In the genomic region with DNA sequence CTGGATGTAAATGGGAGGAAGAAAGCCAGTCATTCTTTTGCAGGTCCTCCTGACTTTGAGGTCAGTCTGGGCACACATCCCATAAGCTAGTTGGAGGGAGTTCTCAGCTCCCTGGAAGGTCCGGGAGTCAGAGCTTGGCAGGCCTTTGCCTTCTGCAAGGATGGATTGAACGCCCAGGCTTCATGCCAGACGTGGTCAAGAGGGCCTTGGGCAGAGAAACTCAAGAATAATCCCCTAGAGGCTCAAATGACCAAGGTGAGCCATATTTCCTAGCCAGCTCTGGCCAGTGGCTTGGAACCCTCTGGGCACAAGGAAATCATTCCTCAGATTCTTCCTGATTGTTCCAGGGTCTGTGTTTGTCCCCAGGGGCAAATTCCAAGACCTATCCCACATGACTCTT, we compare ENCODE assay signal across 9 mouse cellular contexts. TPM values are rescaled to one million over a fixed set of nuclear protein-coding genes. Genes with fewer than 3 reads are reported as not detected.
A peak's percentile ranks its signal among the peaks of the same experiment; 100 is the strongest.
DNase-seq lines count a peak whose midpoint lies in the region; ATAC-seq and TF ChIP-seq lines count a peak whose summit lies in the region.
"Had no signal": no experiment of that assay in that cellular context is flagged by ENCODE, and none has a peak within 500 bp of the region (broad histone marks: within the 10 kb centered on the region; RNA-seq: fewer than 3 reads in every experiment).

No protein-coding gene starts in this region.

- H3K4me2 ChIP-seq in neural tube, embryonic 13.5 days: peak overlapping the region; percentile 94

- no peak for TF ChIP-seq CTCF in layer of hippocampus, adult 2 months (conservative IDR thresholded peaks at IDR 0.05)

- peak overlapping the region; percentile 88 for H3K27ac ChIP-seq in layer of hippocampus, adult 2 months
- no peak overlapping the region for H3K27ac ChIP-seq in neural tube, embryonic 13.5 days (replicated peaks)

- DNase-seq in layer of hippocampus, adult 2 months (ENCODE audit: low spot score in 2 of 2): no peak
- no peak for DNase-seq in layer of hippocampus, postnatal 14 days (ENCODE audit: low spot score in 2 of 2)
- peak; percentile 86 to 89 for DNase-seq in cerebellum, postnatal 36 days
- peak; percentile 90 to 92 for DNase-seq in kidney, adult 8-10 months
- no peak for DNase-seq in MN1 (ENCODE audit: low spot score)
- no peak for DNase-seq in left cerebral cortex, postnatal 36 days (ENCODE audit: low spot score in 2 of 2)
- no peak for DNase-seq in thymus, postnatal 10 days (ENCODE audit: low spot score in 2 of 2)
- DNase-seq: gastrocnemius, postnatal 10 days had no signal

- intact Hi-C loops in left cerebral cortex, postnatal 36 days (cut with DNase I): no loop called here

- peaks cover 59% of the 10 kb centered on the region for H3K4me1 ChIP-seq in neural tube, embryonic 13.5 days (replicated peaks)

- H3K36me3 ChIP-seq in neural tube, embryonic 13.5 days: peaks cover 18% of the 10 kb centered on the region

- H3K27me3 ChIP-seq in neural tube, embryonic 13.5 days: peaks cover 13% of the 10 kb centered on the region

- no peak for ATAC-seq in neural tube, embryonic 13.5 days (ENCODE audit: low read depth)

- H3K9ac ChIP-seq in neural tube, embryonic 13.5 days: peak overlapping the region; percentile 81

- WGBS in neural tube, embryonic 13.5 days: 76% methylated on average over 3 of the region's 3 CpGs

- H3K4me3 ChIP-seq in layer of hippocampus, adult 2 months: peak overlapping the region; percentile 95
- peak overlapping the region; percentile 81 for H3K4me3 ChIP-seq in neural tube, embryonic 13.5 days

- H3K9me3 ChIP-seq in neural tube, embryonic 13.5 days: no peaks in the 10 kb centered on the region

RNA-seq across cellular contexts. Expression of a gene that starts 2.4 kb away (rescaled TPM):
- 10 to 100 TPM; 21.5 to 23.8 TPM for total RNA-seq in layer of hippocampus, adult 2 months (2021)
- 10 to 100 TPM; 21.1 to 23.2 TPM for total RNA-seq in layer of hippocampus, postnatal 14 days (2021)
- polyA plus RNA-seq in neural tube, embryonic 13.5 days (2015; fragmentation: Nextera tagmentation; extraction: Ambion mirVana): 13.3 and 14.6 TPM in 2 replicates
- 10 to 100 TPM; 18.5 to 24.7 TPM for total RNA-seq in left cerebral cortex, postnatal 36 days (2021)

RNA-seq across cellular contexts. Expression of a gene that starts 7.4 kb away (rescaled TPM):
- total RNA-seq in layer of hippocampus, adult 2 months (2021): 10 to 100 TPM; 64.5 to 69.3 TPM
- total RNA-seq in layer of hippocampus, postnatal 14 days (2021): 10 to 100 TPM; 69.1 to 70.1 TPM
- polyA plus RNA-seq in neural tube, embryonic 13.5 days (2015; fragmentation: Nextera tagmentation; extraction: Ambion mirVana): 187 and 206 TPM in 2 replicates
- 10 to 100 TPM; 60.1 to 68.3 TPM for total RNA-seq in left cerebral cortex, postnatal 36 days (2021)

RNA-seq across cellular contexts. Expression of a gene that starts 7.4 kb away (rescaled TPM):
- total RNA-seq in layer of hippocampus, adult 2 months (2021): 10 to 100 TPM; 84.6 to 84.7 TPM
- 10 to 100 TPM; 66.6 to 72.1 TPM for total RNA-seq in layer of hippocampus, postnatal 14 days (2021)
- 128 and 131 TPM in 2 replicates for polyA plus RNA-seq in neural tube, embryonic 13.5 days (2015; fragmentation: Nextera tagmentation; extraction: Ambion mirVana)
- total RNA-seq in left cerebral cortex, postnatal 36 days (2021): 10 to 100 TPM; 78.9 to 82.8 TPM

RNA-seq across cellular contexts. Expression of a gene that starts 9.6 kb away (rescaled TPM):
- total RNA-seq in layer of hippocampus, adult 2 months (2021): 10 to 100 TPM; 35.1 to 35.8 TPM
- total RNA-seq in layer of hippocampus, postnatal 14 days (2021): 10 to 100 TPM; 34.3 to 38.0 TPM
- polyA plus RNA-seq in neural tube, embryonic 13.5 days (2015; fragmentation: Nextera tagmentation; extraction: Ambion mirVana): 18.8 and 21.5 TPM in 2 replicates
- total RNA-seq in left cerebral cortex, postnatal 36 days (2021): 10 to 100 TPM; 32.8 to 44.3 TPM

RNA-seq across cellular contexts. Expression of a gene that starts 18.2 kb away (rescaled TPM):
- 1 to 10 TPM; 2.2 to 2.4 TPM for total RNA-seq in layer of hippocampus, adult 2 months (2021)
- 1 to 10 TPM; 3.6 to 3.7 TPM for total RNA-seq in layer of hippocampus, postnatal 14 days (2021)
- polyA plus RNA-seq in neural tube, embryonic 13.5 days (2015; fragmentation: Nextera tagmentation; extraction: Ambion mirVana): 5.3 and 5.4 TPM in 2 replicates
- total RNA-seq in left cerebral cortex, postnatal 36 days (2021): 1 to 10 TPM; 1.9 to 3.2 TPM

Comparison
In these comparisons a context has a peak if more than half of its experiments do, and no peak if none do; other contexts are left out.
1. DNase-seq: peak in cerebellum, postnatal 36 days (2 of 2) and kidney, adult 8-10 months (2 of 2); none in layer of hippocampus, adult 2 months (0 of 2), layer of hippocampus, postnatal 14 days (0 of 2), MN1 (single experiment), left cerebral cortex, postnatal 36 days (0 of 2) and thymus, postnatal 10 days (0 of 2).